Mouse (Mus musculus) olfactory bulb, adult 2 months (tissue): ENCODE data around the gene Ivl.

Experiments used
- CTCF ChIP-seq: fragments of 200-500 bp; IDR thresholded peaks from 2 replicates; pipeline ENCODE4 v1.5.1; 2012; ENCODE audit warnings: low read depth, mild to moderate bottlenecking, low read length, moderate library complexity; ENCODE audit not compliant: insufficient read depth
- POLR2A ChIP-seq: fragments of 200-500 bp; IDR thresholded peaks from 2 replicates; pipeline ENCODE4 v1.6.1; 2012; ENCODE audit warnings: mild to moderate bottlenecking, low read depth, low read length, moderate library complexity; ENCODE audit not compliant: insufficient read depth

GRCm38 (mm10) chr3:92588858-92589257 is 15.3 kb upstream of the Ivl start, which contains the start of gene Smcp:
- no peak for TF ChIP-seq CTCF
- TF ChIP-seq POLR2A = no peak
